Mouse (Mus musculus) ZHBTc4 (cell line): ENCODE measurements at regions not wholly inside any gene's neighbourhood (a gene's known extent, or its start where the extent isn't known, plus 50 kb on each side); places are given as distances from the start of the nearest gene placed in this dataset.

Source experiments
- DNase-seq: peaks from one replicate; pipeline ENCODE4 v3.0.0-alpha.2; 2011; ENCODE audit warnings: low read depth, low spot score

- no peak for DNase-seq
Observed at GRCm38 (mm10) chr2:45878656-45879055, 761.5 kb upstream of the Zeb2 start.

GRCm38 (mm10) chr2:45859901-45860331 is 742.7 kb upstream of the Zeb2 start:
- no peak for DNase-seq

GRCm38 (mm10) chr2:45859445-45859844 is 742.2 kb upstream of the Zeb2 start:
- no peak for DNase-seq

GRCm38 (mm10) chr2:45850018-45850605 is 732.9 kb upstream of the Zeb2 start:
- no peak for DNase-seq

- no peak for DNase-seq
Observed at GRCm38 (mm10) chr2:45840389-45840788, 723.2 kb upstream of the Zeb2 start.

GRCm38 (mm10) chr2:45836546-45837221 is 719.5 kb upstream of the Zeb2 start:
- DNase-seq: no peak

GRCm38 (mm10) chr2:45817945-45818719 is 700.9 kb upstream of the Zeb2 start:
- no peak for DNase-seq

- DNase-seq: no peak
Observed at GRCm38 (mm10) chr2:45814741-45815140, 697.5 kb upstream of the Zeb2 start.

- no peak for DNase-seq
Observed at GRCm38 (mm10) chr2:45805329-45805728, 688.1 kb upstream of the Zeb2 start.

- DNase-seq: no peak
Observed at GRCm38 (mm10) chr2:45800131-45800530, 682.9 kb upstream of the Zeb2 start.

- DNase-seq: no peak
Observed at GRCm38 (mm10) chr2:45793561-45793960, 676.4 kb upstream of the Zeb2 start.

GRCm38 (mm10) chr2:45789739-45790138 is 672.5 kb upstream of the Zeb2 start:
- DNase-seq: no peak

GRCm38 (mm10) chr2:45787732-45788390 is 670.7 kb upstream of the Zeb2 start:
- peak; percentile 3 for DNase-seq

- no peak for DNase-seq
Observed at GRCm38 (mm10) chr2:45786787-45787186, 669.6 kb upstream of the Zeb2 start.

GRCm38 (mm10) chr2:45785684-45786083 is 668.5 kb upstream of the Zeb2 start:
- no peak for DNase-seq

- DNase-seq: no peak
Observed at GRCm38 (mm10) chr2:45783634-45784412, 666.6 kb upstream of the Zeb2 start.

GRCm38 (mm10) chr2:45777466-45777865 is 660.3 kb upstream of the Zeb2 start:
- DNase-seq: no peak

- DNase-seq: peak; percentile 39
Observed at GRCm38 (mm10) chr2:45776485-45777135, 659.4 kb upstream of the Zeb2 start.

- no peak for DNase-seq
Observed at GRCm38 (mm10) chr2:45775691-45776090, 658.5 kb upstream of the Zeb2 start.

GRCm38 (mm10) chr2:45774416-45774815 is 657.2 kb upstream of the Zeb2 start:
- no peak for DNase-seq

GRCm38 (mm10) chr2:45757176-45757575 is 640.0 kb upstream of the Zeb2 start:
- DNase-seq: no peak
